Mouse (Mus musculus) liver, adult 2 months (tissue): ENCODE measurements at regions not wholly inside any gene's neighbourhood (a gene's known extent, or its start where the extent isn't known, plus 50 kb on each side); places are given as distances from the start of the nearest gene placed in this dataset.

Experiments used
- CTCF ChIP-seq: fragments of 200-500 bp; IDR thresholded peaks from 2 replicates; pipeline ENCODE4 v1.5.1; 2011; ENCODE audit warnings: low read depth, low read length, control low read depth
- POLR2A ChIP-seq: fragments of 200-500 bp; IDR thresholded peaks from 2 replicates; pipeline ENCODE4 v1.6.1; 2011; ENCODE audit warnings: low read length, control low read depth; ENCODE audit not compliant: insufficient read depth; ENCODE audit errors: extremely low read depth

GRCm38 (mm10) chr16:20836866-20837265, 102.6 kb upstream of the Thpo start:
- TF ChIP-seq CTCF (no peak), POLR2A (no peak)
